Mouse (Mus musculus): Measurements from ENCODE around the gene Rpgrip1. TPM values are rescaled to one million over a fixed set of nuclear protein-coding genes. Genes with fewer than 3 reads are reported as not detected.

The Rpgrip1 gene
- total and polyA plus RNA-seq, 2 experiments from 2014 or later, result 1.6 to 50.1 TPM

- no peaks in the 10 kb centered on the region for H3K9me3 ChIP-seq (ENCODE audit: low read length)
- ATAC-seq (no peak), DNase-seq (no peak)
- no peaks in the 10 kb centered on the region for H3K27me3 ChIP-seq (ENCODE audit: insufficient read depth, low read length)
- no peak overlapping the region for H3K4me2 ChIP-seq (ENCODE audit: low read depth)
- H3K9ac ChIP-seq, result no peak overlapping the region
- peaks cover 18% of the 10 kb centered on the region for H3K4me1 ChIP-seq (ENCODE audit: insufficient read depth)
- no peak overlapping the region for H3K4me3 ChIP-seq (ENCODE audit: low read depth, low read length)
- no peaks in the 10 kb centered on the region for H3K36me3 ChIP-seq (ENCODE audit: insufficient read depth)
- no peak overlapping the region for H3K27ac ChIP-seq (ENCODE audit: low read depth, low read length)
- WGBS, result 88% methylated on average over 2 of the region's 2 CpGs
- TF ChIP-seq CTCF (IDR thresholded peaks at IDR 0.05; ENCODE audit: low read depth), result no peak
Measured at GRCm38 (mm10) chr14:52105308-52105707, 5.2 kb upstream of the Rpgrip1 start.

- no peak overlapping the region for H3K4me3 ChIP-seq (ENCODE audit: low read depth, low read length)
- ATAC-seq (no peak), DNase-seq (peak; percentile 46)
- no peak overlapping the region for H3K9ac ChIP-seq
- H3K27me3 ChIP-seq (ENCODE audit: insufficient read depth, low read length), result no peaks in the 10 kb centered on the region
- no peak for TF ChIP-seq CTCF (IDR thresholded peaks at IDR 0.05; ENCODE audit: low read depth)
- 0 out of 2 replicates have a peak, but pooled peaks cover 6% of the 10 kb centered on the region for H3K4me1 ChIP-seq (ENCODE audit: insufficient read depth)
- no peak overlapping the region for H3K27ac ChIP-seq (ENCODE audit: low read depth, low read length)
- H3K36me3 ChIP-seq (ENCODE audit: insufficient read depth), result no peaks in the 10 kb centered on the region
- WGBS, result 17% methylated on average over 10 of the region's 10 CpGs
- no peaks in the 10 kb centered on the region for H3K9me3 ChIP-seq (ENCODE audit: low read length)
- H3K4me2 ChIP-seq (ENCODE audit: low read depth), result no peak overlapping the region
Measured at GRCm38 (mm10) chr14:52106741-52107140, 3.8 kb upstream of the Rpgrip1 start.

GRCm38 (mm10) chr14:52108025-52108424, 2.5 kb upstream of the Rpgrip1 start:
- Histone ChIP-seq H3K9me3 (ENCODE audit: low read length) (no peaks in the 10 kb centered on the region), H3K36me3 (ENCODE audit: insufficient read depth) (no peaks in the 10 kb centered on the region), H3K27me3 (ENCODE audit: insufficient read depth, low read length) (no peaks in the 10 kb centered on the region), H3K4me1 (ENCODE audit: insufficient read depth) (no peaks in the 10 kb centered on the region), H3K4me2 (ENCODE audit: low read depth) (no peak overlapping the region), H3K9ac (no peak overlapping the region), H3K4me3 (ENCODE audit: low read depth, low read length) (no peak overlapping the region), H3K27ac (ENCODE audit: low read depth, low read length) (no peak overlapping the region)
- ATAC-seq, result no peak
- no peak for DNase-seq
- TF ChIP-seq CTCF (IDR thresholded peaks at IDR 0.05; ENCODE audit: low read depth), result no peak
- 78% methylated on average over 2 of the region's 2 CpGs for WGBS

GRCm38 (mm10) chr14:52114101-52114500, 3.6 kb downstream of the Rpgrip1 start:
- H3K4me3 ChIP-seq (ENCODE audit: low read depth, low read length), result no peak overlapping the region
- H3K9me3 ChIP-seq (ENCODE audit: low read length), result no peaks in the 10 kb centered on the region
- H3K36me3 ChIP-seq (ENCODE audit: insufficient read depth), result no peaks in the 10 kb centered on the region
- no peak overlapping the region for H3K9ac ChIP-seq
- no peak overlapping the region for H3K27ac ChIP-seq (ENCODE audit: low read depth, low read length)
- no peaks in the 10 kb centered on the region for H3K4me1 ChIP-seq (ENCODE audit: insufficient read depth)
- H3K27me3 ChIP-seq (ENCODE audit: insufficient read depth, low read length), result no peaks in the 10 kb centered on the region
- no peak for DNase-seq
- no peak overlapping the region for H3K4me2 ChIP-seq (ENCODE audit: low read depth)
- WGBS, result 80% methylated on average over 1 of the region's 1 CpGs
- no peak for TF ChIP-seq CTCF (IDR thresholded peaks at IDR 0.05; ENCODE audit: low read depth)
- ATAC-seq, result no peak

GRCm38 (mm10) chr14:52117241-52117640, 6.7 kb downstream of the Rpgrip1 start:
- TF ChIP-seq CTCF (IDR thresholded peaks at IDR 0.05; ENCODE audit: low read depth), result no peak

GRCm38 (mm10) chr14:52118456-52118822, 7.9 kb downstream of the Rpgrip1 start:
- no peaks in the 10 kb centered on the region for H3K4me1 ChIP-seq (ENCODE audit: insufficient read depth)
- H3K36me3 ChIP-seq (ENCODE audit: insufficient read depth), result no peaks in the 10 kb centered on the region
- DNase-seq (no peak), ATAC-seq (peak; percentile 16; the same call in 1 of the 2 replicates)
- peak overlapping the region; percentile 94 for H3K4me2 ChIP-seq (ENCODE audit: low read depth)
- H3K9ac ChIP-seq, result peak overlapping the region; percentile 73
- H3K9me3 ChIP-seq (ENCODE audit: low read length), result no peaks in the 10 kb centered on the region
- peak overlapping the region; percentile 57 for H3K4me3 ChIP-seq (ENCODE audit: low read depth, low read length)
- H3K27ac ChIP-seq (ENCODE audit: low read depth, low read length), result peak overlapping the region; percentile 81
- no peaks in the 10 kb centered on the region; the same call in 1 of the 2 replicates for H3K27me3 ChIP-seq (ENCODE audit: insufficient read depth, low read length)
- 19% methylated on average over 8 of the region's 8 CpGs for WGBS
- TF ChIP-seq CTCF (IDR thresholded peaks at IDR 0.05; ENCODE audit: low read depth), result no peak

More at GRCm38 (mm10) chr14:52117241-52117640, 6.7 kb downstream of the Rpgrip1 start:
- Histone ChIP-seq H3K4me3 (ENCODE audit: low read depth, low read length) (no peak overlapping the region), H3K9me3 (ENCODE audit: low read length) (no peaks in the 10 kb centered on the region), H3K9ac (no peak overlapping the region), H3K36me3 (ENCODE audit: insufficient read depth) (no peaks in the 10 kb centered on the region), H3K4me1 (ENCODE audit: insufficient read depth) (no peaks in the 10 kb centered on the region), H3K27me3 (ENCODE audit: insufficient read depth, low read length) (no peaks in the 10 kb centered on the region), H3K4me2 (ENCODE audit: low read depth) (no peak overlapping the region), H3K27ac (ENCODE audit: low read depth, low read length) (no peak overlapping the region)
- ATAC-seq (no peak), DNase-seq (no peak)
- WGBS, result 99% methylated on average over 5 of the region's 5 CpGs

GRCm38 (mm10) chr14:52118823-52119608, 8.5 kb downstream of the Rpgrip1 start:
- TF ChIP-seq CTCF (IDR thresholded peaks at IDR 0.05; ENCODE audit: low read depth), result peak; percentile 34
- WGBS, result under 1% methylated on average over 38 of the region's 38 CpGs
- H3K27ac ChIP-seq (ENCODE audit: low read depth, low read length), result peak overlapping the region; percentile 81
- peak overlapping the region; percentile 57 for H3K4me3 ChIP-seq (ENCODE audit: low read depth, low read length)
- no peaks in the 10 kb centered on the region; the same call in 1 of the 2 replicates for H3K27me3 ChIP-seq (ENCODE audit: insufficient read depth, low read length)
- peak overlapping the region; percentile 73 for H3K9ac ChIP-seq
- no peaks in the 10 kb centered on the region for H3K9me3 ChIP-seq (ENCODE audit: low read length)
- H3K36me3 ChIP-seq (ENCODE audit: insufficient read depth), result no peaks in the 10 kb centered on the region
- peak overlapping the region; percentile 94 for H3K4me2 ChIP-seq (ENCODE audit: low read depth)
- ATAC-seq (peak; percentile 90), DNase-seq (peak; percentile 75)
- no peaks in the 10 kb centered on the region for H3K4me1 ChIP-seq (ENCODE audit: insufficient read depth)

Measured in forebrain, postnatal 0 days (tissue).